ENCODE assay signal across 8 mouse cellular contexts in the genomic region with DNA sequence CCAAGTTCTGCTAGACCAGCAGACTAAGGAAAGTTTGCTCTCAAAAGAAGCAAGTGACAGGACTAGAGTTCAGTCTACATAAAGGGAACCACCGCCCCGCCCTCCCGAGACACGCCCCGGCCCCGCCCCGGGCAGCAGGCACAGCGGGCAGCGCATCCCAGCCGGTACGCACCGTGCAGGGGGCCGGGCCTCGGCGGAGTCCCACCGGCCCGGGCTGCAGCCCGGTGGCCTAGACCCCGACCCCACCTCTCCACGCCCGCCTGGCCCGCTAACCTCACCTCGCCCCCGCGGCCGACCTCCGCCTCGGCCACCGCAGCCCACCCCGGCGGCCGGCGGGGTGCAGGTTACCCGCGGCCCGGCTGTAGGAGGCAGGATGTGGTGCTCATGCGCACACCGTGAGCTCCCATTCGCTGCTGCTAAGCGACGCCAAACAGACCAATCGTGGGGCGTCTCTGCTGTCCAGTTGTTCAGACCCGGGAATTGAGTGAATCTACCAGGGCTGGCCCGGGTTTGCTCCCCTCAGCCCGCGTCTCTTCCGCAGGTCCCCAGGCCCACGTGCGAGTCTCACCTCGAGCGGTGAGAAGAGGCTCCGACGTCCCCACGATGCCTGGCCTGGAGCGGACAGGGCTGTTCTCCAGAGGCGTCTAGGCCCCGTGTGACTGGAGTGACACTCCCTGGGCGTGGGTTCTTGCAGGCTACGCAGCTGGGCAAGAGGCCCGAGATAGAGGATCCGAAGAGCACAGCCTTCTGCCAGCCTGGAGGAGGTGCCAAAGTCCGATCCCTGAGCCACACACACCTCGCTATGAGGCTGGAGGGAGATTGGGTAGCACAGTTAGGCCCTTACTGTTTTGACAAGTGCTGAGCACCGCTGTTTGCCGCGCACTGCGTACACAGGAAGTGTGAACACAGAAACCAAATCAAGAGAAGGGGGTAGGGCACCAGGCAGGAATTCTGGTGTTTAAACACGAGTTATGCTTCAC. TPM values are rescaled to one million over a fixed set of nuclear protein-coding genes. Genes with fewer than 3 reads are reported as not detected.
DNase-seq lines count a peak whose midpoint lies in the region; ATAC-seq lines count a peak whose summit lies in the region.

A gene (minus strand): TSS at position 845 of the 980 bp plus-strand sequence.

- 0 out of 2 replicates have a peak, but pooled peaks cover 3% of the 10 kb centered on the region for H3K27me3 ChIP-seq in hindbrain, embryonic 12.5 days

- peak within 1 kb of the TSS; percentile 93 for H3K4me2 ChIP-seq in hindbrain, embryonic 12.5 days (replicated peaks)

- H3K36me3 ChIP-seq in hindbrain, embryonic 12.5 days: 0 out of 2 replicates have a peak, but pooled peaks cover 6% of the 10 kb centered on the region

- H3K27ac ChIP-seq in hindbrain, embryonic 12.5 days: peak within 1 kb of the TSS; percentile 79

- peak; percentile 92 for DNase-seq in Muller cell, postnatal 12 days (ENCODE audit: inconsistent ontology term)
- DNase-seq in cerebellum, adult 9-11 months: peak; percentile 88
- DNase-seq in frontal cortex, postnatal 10 days (ENCODE audit: low spot score in 2 of 2): peak; percentile 82 to 87
- DNase-seq in layer of hippocampus, postnatal 14 days (ENCODE audit: low spot score in 2 of 2): peak; percentile 85 to 88
- peak; percentile 90 for DNase-seq in lung, postnatal 14 days
- DNase-seq in retina, adult 2 months (ENCODE audit: low read depth, low spot score): peak; percentile 81
- peak; percentile 93 to 94 for DNase-seq in thymus, postnatal 36 days

- H3K4me1 ChIP-seq in hindbrain, embryonic 12.5 days: peaks cover 34% of the 10 kb centered on the region

- ATAC-seq in hindbrain, embryonic 12.5 days (ENCODE audit: low FRiP score): peak; percentile 98

- H3K9me3 ChIP-seq in hindbrain, embryonic 12.5 days (replicated peaks): no peaks in the 10 kb centered on the region

- peak within 1 kb of the TSS; percentile 83 for H3K4me3 ChIP-seq in hindbrain, embryonic 12.5 days

- 2% methylated on average over 63 of the region's 69 CpGs for WGBS in hindbrain, embryonic 12.5 days

- H3K9ac ChIP-seq in hindbrain, embryonic 12.5 days: peak within 1 kb of the TSS; percentile 86

RNA-seq across cellular contexts. Expression of the gene that starts here (rescaled TPM):
- 25.9 and 28.7 TPM in 2 replicates for polyA plus RNA-seq in hindbrain, embryonic 12.5 days (2016; fragmentation: Nextera tagmentation; extraction: Ambion mirVana)
- total RNA-seq in layer of hippocampus, postnatal 14 days (2021): 10 to 100 TPM; 26.4 to 28.7 TPM

Comparison
In these comparisons a context has a peak if more than half of its experiments do, and no peak if none do; other contexts are left out.
1. Peak in every context shown above with its lines: DNase-seq, ATAC-seq, H3K4me3 ChIP-seq and H3K27ac ChIP-seq.